Mouse (Mus musculus) forebrain, embryonic 12.5 days (tissue): ENCODE data around the gene Ccdc62. TPM values are rescaled to one million over a fixed set of nuclear protein-coding genes. Genes with fewer than 3 reads are reported as not detected.

ENCODE experiments used
- ATAC-seq: fragments of 200-750 bp; cut with Nextera tagmentation; 2 replicates; pipeline ENCODE4 v1.8.0; 2017; ENCODE audit warnings: moderate TSS enrichment; ENCODE audit not compliant: low FRiP score
- H3K27ac ChIP-seq: fragments of 300-500 bp; sonication (generic); 2 replicates; pipeline ENCODE4 v1.5.1; 2016; ENCODE audit warnings: mild to moderate bottlenecking
- H3K27me3 ChIP-seq: fragments of 300-500 bp; sonication (generic); 2 replicates; pipeline ENCODE4 v1.6.1; 2016; ENCODE audit warnings: mild to moderate bottlenecking
- H3K36me3 ChIP-seq: fragments of 300-500 bp; sonication (generic); replicated peaks from 2 replicates; pipeline ENCODE4 v1.6.1; 2016; ENCODE audit warnings: mild to moderate bottlenecking
- H3K4me1 ChIP-seq: fragments of 300-500 bp; sonication (generic); 2 replicates; pipeline ENCODE4 v1.6.1; 2016
- H3K4me2 ChIP-seq: fragments of 300-500 bp; sonication (generic); 2 replicates; pipeline ENCODE4 v1.6.1; 2016; ENCODE audit warnings: mild to moderate bottlenecking, moderate library complexity
- H3K4me3 ChIP-seq: fragments of 300-500 bp; sonication (generic); replicated peaks from 2 replicates; pipeline ENCODE4 v1.5.1; 2016; ENCODE audit warnings: mild to moderate bottlenecking
- H3K9ac ChIP-seq: fragments of 300-500 bp; sonication (generic); 2 replicates; pipeline ENCODE4 v1.6.1; 2016; ENCODE audit warnings: mild to moderate bottlenecking
- H3K9me3 ChIP-seq: fragments of 300-500 bp; sonication (generic); 2 replicates; pipeline ENCODE4 v1.6.1; 2016
- WGBS: fragments of 180-500 bp; shearing (Covaris S2); methylation state at CpG from one replicate; pipeline ENCODE4 v1.1.7; 2016; 5-methylcytosine and 5-hydroxymethylcytosine counted together
- polyA plus RNA-seq: library from polyadenylated mRNA; unstranded; fragments of >200 nt; fragmentation: Nextera tagmentation; extraction: Ambion mirVana; gene quantifications from 2 replicates; pipeline ENCODE4 v1.2.1, GENCODE M21; 2016

Gene Ccdc62
- polyA plus RNA-seq, 1 experiment from 2014 or later: 5.6 TPM

GRCm38 (mm10) chr5:124010077-124010476, 79.6 kb downstream of the Ccdc62 start:
- no peak overlapping the region for H3K4me3 ChIP-seq
- H3K9me3 ChIP-seq: no peaks in the 10 kb centered on the region
- no peak overlapping the region for H3K4me2 ChIP-seq
- H3K36me3 ChIP-seq: peaks cover 53% of the 10 kb centered on the region
- peaks cover 56% of the 10 kb centered on the region for H3K4me1 ChIP-seq
- 94% methylated on average over 8 of the region's 8 CpGs for WGBS
- peak overlapping the region; percentile 91 for H3K27ac ChIP-seq
- no peak overlapping the region for H3K9ac ChIP-seq
- no peaks in the 10 kb centered on the region for H3K27me3 ChIP-seq
- ATAC-seq: no peak

GRCm38 (mm10) chr5:124010910-124011655, 80.6 kb downstream of the Ccdc62 start:
- 11% methylated on average over 19 of the region's 19 CpGs for WGBS
- Histone ChIP-seq H3K4me3 (peak overlapping the region; percentile 10; the same call in 1 of the 2 replicates), H3K36me3 (peaks cover 44% of the 10 kb centered on the region), H3K4me1 (peaks cover 65% of the 10 kb centered on the region), H3K9me3 (no peaks in the 10 kb centered on the region), H3K27ac (peak overlapping the region; percentile 91), H3K27me3 (no peaks in the 10 kb centered on the region), H3K9ac (peak overlapping the region; percentile 40; the same call in 1 of the 2 replicates), H3K4me2 (peak overlapping the region; percentile 45)
- peak; percentile 57 for ATAC-seq

GRCm38 (mm10) chr5:124011927-124012326, 81.4 kb downstream of the Ccdc62 start:
- no peak for ATAC-seq
- H3K4me3 ChIP-seq: no peak overlapping the region

GRCm38 (mm10) chr5:124012885-124013284, 82.4 kb downstream of the Ccdc62 start:
- peaks cover 84% of the 10 kb centered on the region for H3K4me1 ChIP-seq
- ATAC-seq: no peak
- 0 out of 2 replicates have a peak overlapping the region, but pooled peaks have one; percentile 4 for H3K27ac ChIP-seq
- H3K4me2 ChIP-seq: no peak overlapping the region
- 92% methylated on average over 10 of the region's 10 CpGs for WGBS
- peaks cover 26% of the 10 kb centered on the region for H3K36me3 ChIP-seq
- H3K9ac ChIP-seq: no peak overlapping the region
- H3K4me3 ChIP-seq: no peak overlapping the region
- H3K27me3 ChIP-seq: no peaks in the 10 kb centered on the region
- no peaks in the 10 kb centered on the region for H3K9me3 ChIP-seq

More at GRCm38 (mm10) chr5:124011927-124012326, 81.4 kb downstream of the Ccdc62 start:
- H3K9ac ChIP-seq: peak overlapping the region; percentile 40; the same call in 1 of the 2 replicates
- peak overlapping the region; percentile 45 for H3K4me2 ChIP-seq
- peak overlapping the region; percentile 91 for H3K27ac ChIP-seq
- H3K9me3 ChIP-seq: no peaks in the 10 kb centered on the region
- H3K4me1 ChIP-seq: peaks cover 74% of the 10 kb centered on the region
- WGBS: 13% methylated on average over 8 of the region's 8 CpGs
- peaks cover 35% of the 10 kb centered on the region for H3K36me3 ChIP-seq
- no peaks in the 10 kb centered on the region for H3K27me3 ChIP-seq

- peaks cover 17% of the 10 kb centered on the region for H3K36me3 ChIP-seq
- 85% methylated on average over 16 of the region's 16 CpGs for WGBS
- no peaks in the 10 kb centered on the region for H3K27me3 ChIP-seq
- no peak overlapping the region for H3K9ac ChIP-seq
- H3K4me3 ChIP-seq: no peak overlapping the region
- no peak for ATAC-seq
- no peak overlapping the region for H3K4me2 ChIP-seq
- H3K27ac ChIP-seq: no peak overlapping the region
- H3K9me3 ChIP-seq: no peaks in the 10 kb centered on the region
- peaks cover 92% of the 10 kb centered on the region for H3K4me1 ChIP-seq
These were observed 83.3 kb downstream of the Ccdc62 start for GRCm38 (mm10) chr5:124013747-124014146.

- Histone ChIP-seq H3K36me3 (peaks cover 13% of the 10 kb centered on the region), H3K4me1 (peaks cover 95% of the 10 kb centered on the region), H3K4me2 (no peak overlapping the region), H3K27me3 (no peaks in the 10 kb centered on the region), H3K27ac (no peak overlapping the region; the same call in 1 of the 2 replicates), H3K9ac (no peak overlapping the region), H3K9me3 (no peaks in the 10 kb centered on the region), H3K4me3 (no peak overlapping the region)
- 92% methylated on average over 3 of the region's 3 CpGs for WGBS
- no peak for ATAC-seq
These were observed 83.7 kb downstream of the Ccdc62 start for GRCm38 (mm10) chr5:124014180-124014579.

GRCm38 (mm10) chr5:124014791-124015251, 84.3 kb downstream of the Ccdc62 start:
- no peaks in the 10 kb centered on the region for H3K9me3 ChIP-seq
- H3K27ac ChIP-seq: peak overlapping the region; percentile 53
- no peak overlapping the region for H3K4me2 ChIP-seq
- 22% methylated on average over 11 of the region's 11 CpGs for WGBS
- no peak overlapping the region for H3K9ac ChIP-seq
- ATAC-seq: no peak
- no peaks in the 10 kb centered on the region for H3K27me3 ChIP-seq
- H3K36me3 ChIP-seq: peaks cover 8% of the 10 kb centered on the region
- H3K4me1 ChIP-seq: peaks cover 98% of the 10 kb centered on the region
- no peak overlapping the region for H3K4me3 ChIP-seq

GRCm38 (mm10) chr5:124015727-124016126, 85.2 kb downstream of the Ccdc62 start:
- 81% methylated on average over 2 of the region's 2 CpGs for WGBS
- H3K4me1 ChIP-seq: peaks cover 93% of the 10 kb centered on the region
- no peak overlapping the region for H3K27ac ChIP-seq
- H3K4me3 ChIP-seq: no peak overlapping the region
- H3K27me3 ChIP-seq: no peaks in the 10 kb centered on the region
- H3K36me3 ChIP-seq: no peaks in the 10 kb centered on the region; the same call in 1 of the 2 replicates
- no peaks in the 10 kb centered on the region for H3K9me3 ChIP-seq
- H3K9ac ChIP-seq: no peak overlapping the region
- no peak overlapping the region for H3K4me2 ChIP-seq
- no peak for ATAC-seq

GRCm38 (mm10) chr5:124016291-124016821, 85.9 kb downstream of the Ccdc62 start:
- H3K4me2 ChIP-seq: no peak overlapping the region
- 93% methylated on average over 7 of the region's 7 CpGs for WGBS
- no peak overlapping the region for H3K4me3 ChIP-seq
- H3K9me3 ChIP-seq: no peaks in the 10 kb centered on the region
- H3K9ac ChIP-seq: no peak overlapping the region
- H3K27me3 ChIP-seq: no peaks in the 10 kb centered on the region
- peaks cover 87% of the 10 kb centered on the region for H3K4me1 ChIP-seq
- no peak for ATAC-seq
- H3K36me3 ChIP-seq: peaks cover 3% of the 10 kb centered on the region
- H3K27ac ChIP-seq: no peak overlapping the region

- no peaks in the 10 kb centered on the region for H3K27me3 ChIP-seq
- 88% methylated on average over 9 of the region's 9 CpGs for WGBS
- H3K27ac ChIP-seq: 0 out of 2 replicates have a peak overlapping the region, but pooled peaks have one; percentile 25
- no peak overlapping the region for H3K4me2 ChIP-seq
- peaks cover 74% of the 10 kb centered on the region for H3K4me1 ChIP-seq
- H3K36me3 ChIP-seq: peaks cover 8% of the 10 kb centered on the region
- no peak overlapping the region for H3K9ac ChIP-seq
- no peaks in the 10 kb centered on the region for H3K9me3 ChIP-seq
- H3K4me3 ChIP-seq: no peak overlapping the region
- ATAC-seq: no peak
These were observed 87.5 kb downstream of the Ccdc62 start for GRCm38 (mm10) chr5:124017941-124018340.

GRCm38 (mm10) chr5:124018651-124019050, 88.2 kb downstream of the Ccdc62 start:
- Histone ChIP-seq H3K9ac (no peak overlapping the region), H3K9me3 (no peaks in the 10 kb centered on the region), H3K27me3 (no peaks in the 10 kb centered on the region), H3K27ac (no peak overlapping the region), H3K4me3 (no peak overlapping the region), H3K4me1 (peaks cover 74% of the 10 kb centered on the region), H3K36me3 (peaks cover 8% of the 10 kb centered on the region), H3K4me2 (no peak overlapping the region)
- ATAC-seq: no peak
- WGBS: 88% methylated on average over 9 of the region's 9 CpGs
